Mouse (Mus musculus) lung, postnatal 4 days (tissue): ENCODE results near the gene Pramel4.
"Not testable (repeated sequence)": the region's sequence is repeated elsewhere in the genome, so short reads cannot be mapped to it uniquely, and the experiment has no call there.

Experiments used
- DNase-seq, 2 experiments: peaks; one replicate each; pipeline ENCODE4 v3.0.0; 2021

Pramel4 gene

DNA sequence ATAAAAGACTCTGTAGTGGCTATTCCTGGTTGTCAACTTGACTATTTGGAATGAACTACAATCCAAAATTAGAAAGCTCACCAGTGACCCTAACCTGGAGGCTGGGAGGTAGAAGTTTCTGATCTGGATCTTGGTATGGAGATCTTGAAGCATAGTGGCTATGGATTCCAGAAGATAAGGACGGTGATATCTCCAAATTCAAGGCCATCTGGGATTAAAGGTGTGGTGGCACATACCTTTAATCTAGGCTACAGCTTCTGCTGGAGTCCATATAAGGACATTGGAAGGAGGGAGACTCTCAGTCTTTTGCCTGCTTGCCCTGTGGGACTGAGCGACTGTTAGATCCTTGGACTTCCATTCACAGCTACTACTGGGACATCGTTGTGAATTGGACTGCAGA lies at the start of gene Pramel4:
TSS of gene Pramel4 (plus strand) at position 301 of the 400 bp plus-strand sequence.
- not testable (repeated sequence) for DNase-seq

DNA sequence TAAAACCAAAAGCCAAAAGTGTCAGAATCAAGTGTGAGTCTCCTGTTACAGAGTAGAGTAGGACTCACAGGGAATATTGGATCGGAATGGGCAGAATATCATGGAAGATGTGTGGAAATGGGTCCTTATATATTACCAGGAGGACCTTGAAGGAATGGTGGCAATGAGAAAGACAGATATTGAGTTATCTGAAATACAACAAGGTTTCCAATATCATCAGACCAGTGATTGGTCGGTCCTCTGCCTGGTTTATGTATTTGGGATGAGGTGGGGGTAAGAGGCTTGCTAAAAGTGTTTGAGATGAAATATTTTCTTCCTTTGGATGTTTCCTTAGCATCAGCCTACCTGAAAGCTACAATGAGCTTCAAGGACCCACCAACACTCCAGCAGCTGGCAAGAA lies 47.2 kb downstream of the Pramel4 start, which contains the start of gene Gm13102:
TSS of gene Gm13102 (plus strand) at position 301 of the 400 bp plus-strand sequence.
- DNase-seq: not testable (repeated sequence)
